Mouse (Mus musculus): ENCODE data around the gene Scarb1. TPM values are rescaled to one million over a fixed set of nuclear protein-coding genes. Genes with fewer than 3 reads are reported as not detected.

Gene Scarb1
- polyA plus RNA-seq, 1 experiment from 2014 or later = 36.5 TPM

GRCm38 (mm10) chr5:125266128-125266527 is 74.8 kb downstream of the Scarb1 start:
- ATAC-seq (ENCODE audit: low FRiP score) (no peak), DNase-seq (ENCODE audit: low spot score) (no peak)
- 50% methylated on average over 9 of the region's 9 CpGs for WGBS
- H3K27ac ChIP-seq = peak overlapping the region; percentile 94
- H3K4me1 ChIP-seq (replicated peaks; ENCODE audit: control insufficient read depth, insufficient read depth, low read length) = peaks cover 33% of the 10 kb centered on the region
- H3K27me3 ChIP-seq (ENCODE audit: control insufficient read depth, insufficient read depth, low read length) = no peaks in the 10 kb centered on the region
- no peaks in the 10 kb centered on the region for H3K36me3 ChIP-seq (replicated peaks; ENCODE audit: control insufficient read depth, insufficient read depth)
- no peaks in the 10 kb centered on the region for H3K9me3 ChIP-seq (ENCODE audit: control insufficient read depth, low read length)
- no peak overlapping the region for H3K9ac ChIP-seq
- no peak overlapping the region for H3K4me3 ChIP-seq (replicated peaks; ENCODE audit: low read length)
- no peak overlapping the region for H3K4me2 ChIP-seq (replicated peaks)

- DNase-seq (ENCODE audit: low spot score) (peak; percentile 76), ATAC-seq (ENCODE audit: low FRiP score) (no peak)
- Histone ChIP-seq H3K9me3 (ENCODE audit: control insufficient read depth, low read length) (no peaks in the 10 kb centered on the region), H3K27ac (peak overlapping the region; percentile 94), H3K9ac (no peak overlapping the region), H3K4me2 (replicated peaks) (no peak overlapping the region; the same call in 1 of the 2 replicates), H3K4me3 (replicated peaks; ENCODE audit: low read length) (no peak overlapping the region), H3K4me1 (replicated peaks; ENCODE audit: control insufficient read depth, insufficient read depth, low read length) (peaks cover 28% of the 10 kb centered on the region), H3K27me3 (ENCODE audit: control insufficient read depth, insufficient read depth, low read length) (no peaks in the 10 kb centered on the region), H3K36me3 (replicated peaks; ENCODE audit: control insufficient read depth, insufficient read depth) (no peaks in the 10 kb centered on the region)
- WGBS = 19% methylated on average over 17 of the region's 17 CpGs
Observed at GRCm38 (mm10) chr5:125264700-125265099, 76.2 kb downstream of the Scarb1 start.

- no peaks in the 10 kb centered on the region for H3K36me3 ChIP-seq (replicated peaks; ENCODE audit: control insufficient read depth, insufficient read depth)
- H3K27ac ChIP-seq = peak overlapping the region; percentile 63
- H3K27me3 ChIP-seq (ENCODE audit: control insufficient read depth, insufficient read depth, low read length) = no peaks in the 10 kb centered on the region
- H3K4me3 ChIP-seq (replicated peaks; ENCODE audit: low read length) = no peak overlapping the region
- ATAC-seq (ENCODE audit: low FRiP score) (peak; percentile 52; the same call in 1 of the 2 replicates), DNase-seq (ENCODE audit: low spot score) (peak; percentile 68)
- H3K9ac ChIP-seq = no peak overlapping the region
- peaks cover 24% of the 10 kb centered on the region for H3K4me1 ChIP-seq (replicated peaks; ENCODE audit: control insufficient read depth, insufficient read depth, low read length)
- no peak overlapping the region for H3K4me2 ChIP-seq (replicated peaks)
- WGBS = 13% methylated on average over 7 of the region's 7 CpGs
- no peaks in the 10 kb centered on the region for H3K9me3 ChIP-seq (ENCODE audit: control insufficient read depth, low read length)
Observed at GRCm38 (mm10) chr5:125262578-125262977, 78.3 kb downstream of the Scarb1 start.

- H3K36me3 ChIP-seq (replicated peaks; ENCODE audit: control insufficient read depth, insufficient read depth) = no peaks in the 10 kb centered on the region
- DNase-seq (ENCODE audit: low spot score) (no peak), ATAC-seq (ENCODE audit: low FRiP score) (no peak)
- 60% methylated on average over 5 of the region's 5 CpGs for WGBS
- H3K27ac ChIP-seq = no peak overlapping the region
- H3K4me1 ChIP-seq (replicated peaks; ENCODE audit: control insufficient read depth, insufficient read depth, low read length) = no peaks in the 10 kb centered on the region
- no peaks in the 10 kb centered on the region for H3K9me3 ChIP-seq (ENCODE audit: control insufficient read depth, low read length)
- H3K4me3 ChIP-seq (replicated peaks; ENCODE audit: low read length) = no peak overlapping the region
- no peak overlapping the region for H3K4me2 ChIP-seq (replicated peaks)
- H3K9ac ChIP-seq = no peak overlapping the region
- H3K27me3 ChIP-seq (ENCODE audit: control insufficient read depth, insufficient read depth, low read length) = no peaks in the 10 kb centered on the region
Observed at GRCm38 (mm10) chr5:125253917-125254316, 87.0 kb downstream of the Scarb1 start.

GRCm38 (mm10) chr5:125253448-125253847 is 87.4 kb downstream of the Scarb1 start:
- WGBS = 96% methylated on average over 3 of the region's 3 CpGs
- H3K36me3 ChIP-seq (replicated peaks; ENCODE audit: control insufficient read depth, insufficient read depth) = no peaks in the 10 kb centered on the region
- no peak for ATAC-seq (ENCODE audit: low FRiP score)
- H3K9me3 ChIP-seq (ENCODE audit: control insufficient read depth, low read length) = no peaks in the 10 kb centered on the region
- H3K4me1 ChIP-seq (replicated peaks; ENCODE audit: control insufficient read depth, insufficient read depth, low read length) = no peaks in the 10 kb centered on the region
- no peaks in the 10 kb centered on the region for H3K27me3 ChIP-seq (ENCODE audit: control insufficient read depth, insufficient read depth, low read length)
- no peak overlapping the region for H3K9ac ChIP-seq
- H3K27ac ChIP-seq = no peak overlapping the region
- no peak for DNase-seq (ENCODE audit: low spot score)
- no peak overlapping the region for H3K4me2 ChIP-seq (replicated peaks)
- H3K4me3 ChIP-seq (replicated peaks; ENCODE audit: low read length) = no peak overlapping the region

- ATAC-seq (ENCODE audit: low FRiP score) = no peak
- Histone ChIP-seq H3K27ac (0 out of 2 replicates have a peak overlapping the region, but pooled peaks have one; percentile 20), H3K9ac (no peak overlapping the region), H3K27me3 (ENCODE audit: control insufficient read depth, insufficient read depth, low read length) (no peaks in the 10 kb centered on the region), H3K4me3 (replicated peaks; ENCODE audit: low read length) (no peak overlapping the region), H3K4me2 (replicated peaks) (no peak overlapping the region), H3K36me3 (replicated peaks; ENCODE audit: control insufficient read depth, insufficient read depth) (no peaks in the 10 kb centered on the region), H3K9me3 (ENCODE audit: control insufficient read depth, low read length) (no peaks in the 10 kb centered on the region), H3K4me1 (replicated peaks; ENCODE audit: control insufficient read depth, insufficient read depth, low read length) (no peaks in the 10 kb centered on the region)
- WGBS = 85% methylated on average over 8 of the region's 8 CpGs
- no peak for DNase-seq (ENCODE audit: low spot score)
Observed at GRCm38 (mm10) chr5:125252664-125253063, 88.2 kb downstream of the Scarb1 start.

GRCm38 (mm10) chr5:125251885-125252615 is 88.8 kb downstream of the Scarb1 start:
- Histone ChIP-seq H3K9me3 (ENCODE audit: control insufficient read depth, low read length) (no peaks in the 10 kb centered on the region), H3K36me3 (replicated peaks; ENCODE audit: control insufficient read depth, insufficient read depth) (no peaks in the 10 kb centered on the region), H3K4me2 (replicated peaks) (no peak overlapping the region), H3K9ac (no peak overlapping the region), H3K27ac (0 out of 2 replicates have a peak overlapping the region, but pooled peaks have one; percentile 20), H3K4me1 (replicated peaks; ENCODE audit: control insufficient read depth, insufficient read depth, low read length) (no peaks in the 10 kb centered on the region), H3K4me3 (replicated peaks; ENCODE audit: low read length) (no peak overlapping the region), H3K27me3 (ENCODE audit: control insufficient read depth, insufficient read depth, low read length) (no peaks in the 10 kb centered on the region)
- ATAC-seq (ENCODE audit: low FRiP score) = no peak
- DNase-seq (ENCODE audit: low spot score) = no peak
- WGBS = 57% methylated on average over 15 of the region's 15 CpGs

- DNase-seq (ENCODE audit: low spot score) = no peak
- Histone ChIP-seq H3K27ac (no peak overlapping the region), H3K9me3 (ENCODE audit: control insufficient read depth, low read length) (no peaks in the 10 kb centered on the region), H3K36me3 (replicated peaks; ENCODE audit: control insufficient read depth, insufficient read depth) (no peaks in the 10 kb centered on the region), H3K27me3 (ENCODE audit: control insufficient read depth, insufficient read depth, low read length) (no peaks in the 10 kb centered on the region), H3K9ac (no peak overlapping the region), H3K4me2 (replicated peaks) (no peak overlapping the region), H3K4me1 (replicated peaks; ENCODE audit: control insufficient read depth, insufficient read depth, low read length) (peaks cover 21% of the 10 kb centered on the region), H3K4me3 (replicated peaks; ENCODE audit: low read length) (no peak overlapping the region)
- no peak for ATAC-seq (ENCODE audit: low FRiP score)
- WGBS = 38% methylated on average over 6 of the region's 6 CpGs
Observed at GRCm38 (mm10) chr5:125249187-125249586, 91.7 kb downstream of the Scarb1 start.

- no peak overlapping the region for H3K9ac ChIP-seq
- H3K4me3 ChIP-seq (replicated peaks; ENCODE audit: low read length) = no peak overlapping the region
- H3K4me1 ChIP-seq (replicated peaks; ENCODE audit: control insufficient read depth, insufficient read depth, low read length) = peaks cover 21% of the 10 kb centered on the region
- no peaks in the 10 kb centered on the region for H3K27me3 ChIP-seq (ENCODE audit: control insufficient read depth, insufficient read depth, low read length)
- no peaks in the 10 kb centered on the region for H3K36me3 ChIP-seq (replicated peaks; ENCODE audit: control insufficient read depth, insufficient read depth)
- ATAC-seq (ENCODE audit: low FRiP score) = no peak
- 89% methylated on average over 4 of the region's 4 CpGs for WGBS
- no peak overlapping the region for H3K27ac ChIP-seq
- H3K9me3 ChIP-seq (ENCODE audit: control insufficient read depth, low read length) = no peaks in the 10 kb centered on the region
- H3K4me2 ChIP-seq (replicated peaks) = no peak overlapping the region
- DNase-seq (ENCODE audit: low spot score) = no peak
Observed at GRCm38 (mm10) chr5:125246711-125247110, 94.2 kb downstream of the Scarb1 start.

Data from hindbrain, embryonic 14.5 days (tissue).